Mouse (Mus musculus) heart, adult 8-10 months (tissue): ENCODE data around the gene Clk4. TPM values are rescaled to one million over a fixed set of nuclear protein-coding genes. Genes with fewer than 3 reads are reported as not detected.

Experiments
- DNase-seq: peaks from one replicate; pipeline ENCODE4 v3.0.0; 2022; ENCODE audit warnings: low spot score
- total RNA-seq, 4 experiments: library from RNA; stranded (reverse); gene quantifications; 2 replicates each; pipeline ENCODE4 v1.2.4; 2022

Clk4 gene
- total RNA-seq, 4 experiments from 2014 or later = 28.6 to 47.2 (median 37.7) TPM

DNA sequence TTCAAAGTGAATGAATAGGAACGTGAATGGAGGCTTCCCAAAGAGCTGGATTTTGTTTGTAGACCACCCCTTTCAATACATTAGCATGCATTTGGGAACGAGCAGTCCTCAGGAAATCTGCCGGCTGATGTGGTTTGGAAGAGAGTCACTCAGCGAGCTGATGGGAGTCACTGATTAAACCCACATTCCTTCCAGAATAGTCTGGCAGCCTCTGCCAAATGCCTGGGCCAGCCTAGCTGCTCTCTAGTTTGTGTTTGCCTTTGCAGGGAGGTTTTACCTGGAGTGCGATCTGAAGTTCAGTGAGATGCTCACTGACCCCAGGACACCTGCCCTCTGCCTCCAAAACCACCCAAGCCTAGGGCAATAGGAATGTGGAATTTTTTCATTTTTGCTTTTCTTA, 46.8 kb downstream of the Clk4 start:
- no peak for DNase-seq

GRCm38 (mm10) chr11:51311846-51312245, 50.3 kb downstream of the Clk4 start:
- DNase-seq = no peak

DNA sequence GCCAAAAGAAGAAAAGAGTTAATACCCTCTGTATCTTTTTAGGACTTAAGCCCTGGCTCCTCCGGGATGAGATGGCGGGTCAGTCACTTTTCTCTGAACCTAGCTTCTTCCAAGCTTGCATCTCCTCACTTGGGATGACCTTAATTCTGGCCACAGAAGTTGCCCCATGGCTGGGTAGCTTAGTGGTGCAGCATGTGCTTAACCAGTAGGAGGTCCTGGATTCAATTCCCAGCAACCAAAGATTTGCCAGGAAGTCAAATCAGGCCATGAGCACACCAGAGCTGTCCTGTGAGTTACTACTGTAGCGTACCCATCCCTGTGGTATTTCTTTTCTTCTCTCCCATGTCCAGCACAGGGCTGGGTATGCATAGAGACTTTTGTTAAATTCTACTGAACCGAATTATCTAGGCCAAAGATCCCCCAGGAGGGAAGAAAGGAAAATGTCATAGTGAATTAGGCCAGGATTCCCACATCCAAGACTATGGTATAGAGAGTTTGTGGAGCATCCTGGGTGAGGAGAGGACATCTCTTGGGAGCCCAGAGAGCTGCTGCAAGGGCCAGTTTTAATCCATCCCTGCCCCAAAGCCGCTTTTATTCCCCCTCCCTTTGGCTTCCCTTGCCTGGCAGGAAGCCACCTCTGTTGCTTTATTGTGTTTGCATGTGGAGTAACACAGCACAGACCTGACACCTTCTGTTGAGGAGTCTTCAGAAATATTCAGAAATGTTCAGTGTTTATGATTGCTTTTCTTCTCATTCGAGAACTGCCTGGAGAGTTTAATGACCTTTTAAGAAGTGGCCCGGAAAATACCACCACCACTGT, 54.7 kb downstream of the Clk4 start:
- DNase-seq = no peak

DNA sequence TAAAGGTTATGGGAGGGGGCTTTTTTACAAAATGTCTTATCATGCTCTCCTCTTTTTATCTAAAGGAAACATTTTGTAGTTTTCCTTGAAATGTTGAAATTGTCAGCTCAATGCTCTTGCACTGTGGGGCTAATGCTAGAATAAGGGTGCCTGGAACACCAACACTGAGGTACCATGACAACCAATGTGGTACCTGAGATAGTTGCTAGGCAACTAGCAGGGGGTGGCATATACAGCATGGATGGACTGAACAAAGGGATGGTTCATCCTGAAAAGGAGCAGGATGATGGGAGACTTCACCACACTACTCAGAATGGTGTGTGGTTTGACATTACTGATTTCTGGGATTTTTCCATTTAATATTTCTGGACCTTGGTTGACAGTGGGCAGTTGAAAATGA, 59.1 kb downstream of the Clk4 start:
- no peak for DNase-seq

GRCm38 (mm10) chr11:51326908-51327307, 65.4 kb downstream of the Clk4 start:
- peak; percentile 13 for DNase-seq

DNA sequence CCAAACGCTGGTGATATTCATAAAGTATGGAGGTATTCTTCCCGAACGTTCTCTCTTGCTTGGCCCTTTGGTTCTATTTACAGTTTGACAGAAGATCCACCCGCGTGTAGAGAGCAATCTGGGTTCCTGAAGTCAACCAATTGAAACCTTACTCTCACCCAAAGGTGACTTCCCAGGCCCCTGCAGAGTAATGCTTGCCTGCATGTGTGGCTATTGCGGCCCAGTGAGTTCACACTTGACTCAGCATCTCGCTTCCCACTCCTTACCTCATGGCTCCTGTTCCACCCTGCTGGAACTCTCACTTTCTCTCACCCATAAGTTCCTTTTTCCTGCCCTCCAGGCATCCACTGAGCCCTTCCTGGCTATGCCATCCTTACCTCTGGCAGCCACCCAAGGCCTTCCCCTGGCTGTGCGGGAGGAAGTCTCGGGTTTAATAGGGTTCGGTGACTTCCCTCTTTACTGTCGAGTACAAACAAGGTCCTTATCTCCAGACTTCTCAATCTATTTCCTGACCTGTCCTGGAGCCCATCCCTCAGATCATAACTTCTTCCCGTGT, 66.9 kb downstream of the Clk4 start:
- DNase-seq = no peak

- no peak for DNase-seq
These were observed 68.5 kb downstream of the Clk4 start for GRCm38 (mm10) chr11:51329837-51330714.

Other genes starting within 250 kb of the Clk4 start
- not detected for gene Olfr54, start 247.5 kb upstream of the Clk4 start, total RNA-seq
- not detected for gene Olfr1375, start 213.6 kb upstream of the Clk4 start, total RNA-seq
- gene Zfp354a, start 202.5 kb upstream of the Clk4 start, total RNA-seq = 1 to 10 TPM; 1.5 to 2.3 (median 2.1) TPM
- gene Gm12569, start 41.3 kb upstream of the Clk4 start, total RNA-seq = not detected
- under 1 TPM in 2 of 4 experiments, not detected in 2; 0.38 to 0.50 TPM for gene BC049762, start 1.3 kb downstream of the Clk4 start, total RNA-seq
- gene Col23a1, start 28.2 kb downstream of the Clk4 start, total RNA-seq = 1 to 10 TPM; 1.4 to 3.2 (median 1.9) TPM